Mouse (Mus musculus): ENCODE results near the gene Kctd7.

DNA sequence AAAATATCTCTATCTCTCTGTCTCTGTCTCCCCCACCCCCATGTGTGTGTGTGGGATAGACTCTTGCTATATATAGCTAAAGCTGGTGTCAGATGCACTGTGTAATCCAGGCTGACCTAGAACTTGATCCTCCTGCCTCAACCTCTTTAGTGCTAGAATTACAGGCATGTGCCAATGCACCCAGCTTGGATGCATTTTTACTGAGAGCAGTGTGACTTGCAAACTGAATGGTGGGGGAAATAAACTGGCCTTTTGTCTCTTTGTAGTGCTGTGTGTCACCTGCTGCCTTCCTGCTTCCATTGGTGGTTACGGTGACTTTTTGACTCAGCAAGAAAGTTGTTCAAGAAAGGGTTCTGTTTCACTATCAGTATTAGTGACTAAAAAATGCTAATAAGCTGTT is 51.6 kb downstream of the Kctd7 start:
- TF ChIP-seq CTCF (IDR thresholded peaks at IDR 0.05; ENCODE audit: control insufficient read depth, insufficient read depth, low read length): no peak
- TF ChIP-seq POLR2A (IDR thresholded peaks at IDR 0.05; ENCODE audit: borderline replicate concordance, control insufficient read depth, low read depth, low read length): no peak
